ENCODE assay signal across 8 mouse cellular contexts in the genomic region with DNA sequence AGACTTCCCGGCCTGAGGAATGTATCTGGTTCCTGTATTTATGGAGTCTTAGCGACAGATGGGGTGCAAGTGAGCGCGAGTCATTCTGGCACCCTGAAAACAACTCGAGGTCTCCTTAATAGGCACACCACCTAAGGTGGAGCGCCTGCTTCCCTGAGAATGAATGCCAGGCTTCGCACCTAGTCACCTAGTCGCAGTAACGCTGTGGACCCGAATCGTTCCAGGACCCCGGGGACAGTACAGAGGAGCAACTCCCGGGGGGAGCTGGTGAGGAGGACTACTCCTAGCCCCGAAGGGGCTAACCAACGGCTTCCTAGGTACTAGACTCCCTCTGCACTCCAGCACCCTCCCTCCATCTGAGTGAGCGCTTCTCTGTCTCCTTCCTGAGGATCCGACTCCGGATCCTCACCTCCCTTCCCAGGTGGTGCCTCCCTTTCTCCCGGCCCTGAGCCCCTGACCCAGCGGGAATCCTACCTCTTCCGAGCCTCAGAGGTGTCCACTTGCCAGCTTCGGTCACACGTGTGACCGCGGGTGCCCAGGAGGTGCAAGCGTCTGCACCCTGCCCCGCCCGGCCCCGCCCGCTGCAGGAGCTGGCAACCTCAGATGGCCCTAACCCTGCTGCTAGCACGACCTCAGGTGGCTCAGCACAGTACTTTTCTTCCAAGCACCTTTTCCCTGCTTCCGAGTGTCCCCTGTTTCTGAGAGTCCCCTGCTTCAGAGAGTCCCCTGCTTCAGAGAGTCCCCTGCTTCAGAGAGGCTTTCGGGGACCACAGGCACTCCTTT. TPM values are rescaled to one million over a fixed set of nuclear protein-coding genes. Genes with fewer than 3 reads are reported as not detected.
DNase-seq lines count a peak whose midpoint lies in the region; ATAC-seq and TF ChIP-seq lines count a peak whose summit lies in the region.

TSS of gene Tmem45b (minus strand) at position 771 of the 783 bp plus-strand sequence.

- H3K4me1 ChIP-seq in E14TG2a.4 (replicated peaks; ENCODE audit: low read depth, low read length): peaks cover 16% of the 10 kb centered on the region
- H3K4me1 ChIP-seq in hindbrain, embryonic 12.5 days: peaks cover 4% of the 10 kb centered on the region; the same call in 1 of the 2 replicates
- H3K4me1 ChIP-seq in limb, embryonic 12.5 days (replicated peaks): peaks cover 11% of the 10 kb centered on the region; the same call in 1 of the 2 replicates
- H3K4me1 ChIP-seq in cerebellum, adult 2 months (ENCODE audit: control insufficient read depth, insufficient read depth, low read length): peaks cover 9% of the 10 kb centered on the region; the same call in 1 of the 2 replicates

- H3K4me2 ChIP-seq in hindbrain, embryonic 12.5 days (replicated peaks): peak within 1 kb of the TSS; percentile 35
- H3K4me2 ChIP-seq in limb, embryonic 12.5 days: peak within 1 kb of the TSS; percentile 54

- no peak for TF ChIP-seq CTCF in E14TG2a.4 (conservative IDR thresholded peaks at IDR 0.05; ENCODE audit: low read length)
- TF ChIP-seq CTCF in cerebellum, adult 2 months (IDR thresholded peaks at IDR 0.05; ENCODE audit: borderline replicate concordance, insufficient read depth, low read depth, low read length): no peak

- H3K9ac ChIP-seq in hindbrain, embryonic 12.5 days: no peak within 1 kb of the TSS; the same call in 1 of the 2 replicates
- 0 out of 2 replicates have a peak within 1 kb of the TSS, but pooled peaks have one; percentile 31 for H3K9ac ChIP-seq in limb, embryonic 12.5 days (replicated peaks)

- DNase-seq in ZHBTc4 (ENCODE audit: low read depth, low spot score): peak; percentile 24
- DNase-seq in left cerebral cortex, postnatal 4 days: no peak
- DNase-seq in cerebellum, adult 2 months: no peak

- 8% methylated on average over 33 of the region's 33 CpGs for WGBS in hindbrain, embryonic 12.5 days
- WGBS in limb, embryonic 12.5 days: 5% methylated on average over 33 of the region's 33 CpGs
- 8% methylated on average over 33 of the region's 33 CpGs for WGBS in cerebellum, adult 2 months

- ATAC-seq in hindbrain, embryonic 12.5 days (ENCODE audit: low FRiP score): no peak
- ATAC-seq in limb, embryonic 12.5 days (ENCODE audit: insufficient number of reproducible peaks, insufficient read depth, low FRiP score, low TSS enrichment, low read depth): no peak
- no peak for ATAC-seq in megakaryocyte progenitor cell, adult 5-6 weeks (replicated peaks; ENCODE audit: poor library complexity)
- no peak for ATAC-seq in frontal cortex, adult (ENCODE audit: low TSS enrichment)

- H3K36me3 ChIP-seq in E14TG2a.4 (ENCODE audit: insufficient read depth, low read length): no peaks in the 10 kb centered on the region
- H3K36me3 ChIP-seq in hindbrain, embryonic 12.5 days: no peaks in the 10 kb centered on the region
- no peaks in the 10 kb centered on the region for H3K36me3 ChIP-seq in limb, embryonic 12.5 days

- peak within 1 kb of the TSS; percentile 64 for H3K4me3 ChIP-seq in E14TG2a.4 (replicated peaks; ENCODE audit: low read length)
- peak within 1 kb of the TSS; percentile 9; the same call in 1 of the 2 replicates for H3K4me3 ChIP-seq in hindbrain, embryonic 12.5 days
- H3K4me3 ChIP-seq in limb, embryonic 12.5 days (replicated peaks): peak within 1 kb of the TSS; percentile 26
- no peak within 1 kb of the TSS for H3K4me3 ChIP-seq in cerebellum, adult 2 months (replicated peaks; ENCODE audit: insufficient read depth, low read depth, low read length)

- intact Hi-C loops in left cerebral cortex, postnatal 4 days (cut with DNase I): no loop called here

- no peaks in the 10 kb centered on the region for H3K9me3 ChIP-seq in E14TG2a.4 (ENCODE audit: low read length)
- H3K9me3 ChIP-seq in hindbrain, embryonic 12.5 days (replicated peaks): no peaks in the 10 kb centered on the region
- H3K9me3 ChIP-seq in limb, embryonic 12.5 days: no peaks in the 10 kb centered on the region

- TF ChIP-seq POLR2A in cerebellum, adult 2 months (IDR thresholded peaks at IDR 0.05; ENCODE audit: borderline replicate concordance, insufficient read depth, low read length): no peak

- peaks cover 39% of the 10 kb centered on the region for H3K27me3 ChIP-seq in E14TG2a.4 (ENCODE audit: insufficient read depth, low read length)
- peaks cover 38% of the 10 kb centered on the region for H3K27me3 ChIP-seq in hindbrain, embryonic 12.5 days
- peaks cover 42% of the 10 kb centered on the region for H3K27me3 ChIP-seq in limb, embryonic 12.5 days
- peaks cover 7% of the 10 kb centered on the region; the same call in 1 of the 2 replicates for H3K27me3 ChIP-seq in cerebellum, adult 2 months (ENCODE audit: control insufficient read depth, insufficient read depth, low read length)

- H3K27ac ChIP-seq in hindbrain, embryonic 12.5 days: no peak within 1 kb of the TSS
- no peak within 1 kb of the TSS for H3K27ac ChIP-seq in limb, embryonic 12.5 days
- no peak within 1 kb of the TSS for H3K27ac ChIP-seq in cerebellum, adult 2 months (ENCODE audit: insufficient read depth, low read length)

RNA-seq across cellular contexts. Expression of gene Tmem45b, which starts in this region (rescaled TPM):
- 0.18 and 0.20 TPM in 2 replicates for polyA plus RNA-seq in hindbrain, embryonic 12.5 days (2016; fragmentation: Nextera tagmentation; extraction: Ambion mirVana)
- not detected in 2 replicates for polyA plus RNA-seq in limb, embryonic 12.5 days (2016; fragmentation: Nextera tagmentation; extraction: Ambion mirVana)
- total RNA-seq in left cerebral cortex, postnatal 4 days (2021): not detected
- not detected in 2 replicates for total RNA-seq in megakaryocyte progenitor cell, adult 5-6 weeks (2015)
- total RNA-seq in megakaryocyte progenitor cell, adult 5-6 weeks (2017): not detected in 2 replicates
- polyA plus RNA-seq in cerebellum, adult 2 months (2012; rRNA removed): 0.07 and 0.14 TPM in 2 replicates
